Mouse (Mus musculus): Measurements from ENCODE around the gene Tmem213. TPM values are rescaled to one million over a fixed set of nuclear protein-coding genes. Genes with fewer than 3 reads are reported as not detected.
A peak's percentile ranks its signal among the peaks of the same experiment; 100 is the strongest.

The Tmem213 gene
- polyA plus RNA-seq, 1 experiment from 2014 or later: not detected

DNA sequence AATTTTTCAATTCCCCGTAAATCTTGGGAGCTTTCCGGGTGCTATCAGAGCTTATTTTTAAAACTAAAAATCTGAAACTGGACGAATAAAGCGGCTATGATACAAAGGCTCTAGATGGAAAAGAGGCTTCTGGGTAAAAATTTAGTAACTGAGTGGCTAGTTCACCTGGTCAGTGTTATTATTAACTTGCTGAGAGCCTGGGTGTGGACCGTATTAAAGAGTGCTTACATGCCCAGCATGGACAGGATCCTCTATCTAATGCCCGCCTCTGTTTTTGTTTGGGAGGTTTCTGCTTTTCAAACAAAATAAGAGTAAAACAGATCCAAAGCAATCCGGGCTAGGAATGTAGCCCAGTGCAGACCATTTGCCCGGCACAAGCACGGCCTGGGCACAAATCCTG lies 31.3 kb downstream of the Tmem213 start:
- Histone ChIP-seq H3K36me3 (peaks cover 67% of the 10 kb centered on the region), H3K9me3 (no peaks in the 10 kb centered on the region), H3K4me3 (no peak overlapping the region), H3K4me2 (no peak overlapping the region), H3K4me1 (replicated peaks) (no peaks in the 10 kb centered on the region), H3K27me3 (no peaks in the 10 kb centered on the region), H3K27ac (no peak overlapping the region), H3K9ac (no peak overlapping the region)
- WGBS: 95% methylated on average over 9 of the region's 9 CpGs
- no peak for ATAC-seq (ENCODE audit: low FRiP score)

DNA sequence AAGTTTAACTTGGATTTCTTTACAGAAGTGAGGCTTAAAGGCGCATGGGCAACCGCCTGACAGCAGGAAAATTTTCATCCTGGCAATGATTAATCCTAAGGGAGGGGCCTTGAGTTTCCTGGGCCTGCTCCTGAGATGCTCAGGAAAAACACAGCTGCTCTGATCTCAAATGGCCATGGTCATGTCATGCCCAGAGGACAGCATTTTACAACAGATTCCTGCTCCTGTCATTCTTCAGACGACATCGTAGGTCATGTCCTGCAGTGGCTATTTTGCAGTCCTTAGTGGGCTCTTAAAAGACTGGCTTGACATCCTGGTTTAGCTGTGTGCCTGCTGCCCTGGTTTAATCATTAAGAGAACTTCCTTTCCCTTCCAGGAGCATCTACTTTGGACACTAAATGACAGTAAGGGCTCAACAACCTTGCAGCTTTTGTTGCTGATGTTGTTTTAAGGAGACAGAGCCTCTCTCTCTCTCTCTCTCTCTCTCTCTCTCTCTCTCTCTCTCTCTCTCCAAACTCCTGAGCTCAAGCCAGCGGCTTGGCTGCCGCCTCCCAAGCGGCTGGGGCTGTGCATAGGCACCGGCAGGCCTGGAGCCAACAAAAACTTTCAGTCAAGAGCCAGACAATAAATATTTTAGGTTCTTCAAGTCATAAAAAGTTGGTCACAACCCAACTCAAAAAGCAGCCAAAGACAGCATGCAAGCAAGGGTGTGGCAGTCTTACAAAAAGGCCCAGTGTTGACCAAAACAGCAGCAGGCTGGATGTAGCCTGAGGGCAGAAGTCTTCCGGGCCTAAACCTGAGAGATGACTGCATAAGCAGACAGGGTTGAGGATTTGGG lies 35.3 kb downstream of the Tmem213 start:
- no peak overlapping the region for H3K9ac ChIP-seq
- H3K9me3 ChIP-seq: no peaks in the 10 kb centered on the region
- no peak for ATAC-seq (ENCODE audit: low FRiP score)
- 63% methylated on average over 9 of the region's 9 CpGs for WGBS
- no peaks in the 10 kb centered on the region for H3K27me3 ChIP-seq
- no peak overlapping the region for H3K4me3 ChIP-seq
- no peak overlapping the region for H3K27ac ChIP-seq
- H3K4me1 ChIP-seq (replicated peaks): no peaks in the 10 kb centered on the region
- peaks cover 69% of the 10 kb centered on the region for H3K36me3 ChIP-seq
- H3K4me2 ChIP-seq: no peak overlapping the region

DNA sequence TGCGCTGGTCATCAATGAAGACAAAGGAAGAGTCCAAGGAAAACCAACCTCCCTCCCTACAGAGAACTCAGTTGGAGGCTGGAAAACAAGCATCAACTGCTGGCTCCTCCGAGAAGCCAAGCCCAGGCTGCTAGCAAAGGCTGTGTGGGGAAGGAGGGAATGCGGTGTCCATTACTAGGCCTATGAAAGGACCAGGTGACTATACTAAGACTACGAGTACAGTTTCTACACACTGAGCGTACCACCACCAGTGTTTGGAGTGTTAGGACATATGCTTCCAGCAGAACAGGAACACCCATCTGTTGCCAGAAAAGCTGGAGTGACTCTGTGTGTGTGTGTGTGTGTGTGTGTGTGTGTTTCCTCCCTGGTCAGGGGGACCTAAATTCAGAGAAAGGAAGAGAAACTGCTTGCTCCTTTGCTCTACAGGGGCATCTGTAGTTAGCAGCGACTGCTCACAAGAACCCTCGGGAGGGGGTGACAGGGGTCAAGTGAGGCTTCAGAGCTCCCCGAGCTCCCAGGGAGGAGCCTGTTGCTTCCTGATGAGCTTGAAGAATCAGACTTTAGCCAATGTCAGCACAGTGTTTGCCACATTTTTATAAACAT lies 36.5 kb downstream of the Tmem213 start:
- Histone ChIP-seq H3K9ac (no peak overlapping the region), H3K27ac (0 out of 2 replicates have a peak overlapping the region, but pooled peaks have one; percentile 44), H3K4me1 (replicated peaks) (no peaks in the 10 kb centered on the region), H3K4me2 (no peak overlapping the region), H3K4me3 (no peak overlapping the region), H3K36me3 (peaks cover 76% of the 10 kb centered on the region), H3K9me3 (no peaks in the 10 kb centered on the region), H3K27me3 (no peaks in the 10 kb centered on the region)
- ATAC-seq (ENCODE audit: low FRiP score): no peak
- WGBS: 67% methylated on average over 8 of the region's 8 CpGs

DNA sequence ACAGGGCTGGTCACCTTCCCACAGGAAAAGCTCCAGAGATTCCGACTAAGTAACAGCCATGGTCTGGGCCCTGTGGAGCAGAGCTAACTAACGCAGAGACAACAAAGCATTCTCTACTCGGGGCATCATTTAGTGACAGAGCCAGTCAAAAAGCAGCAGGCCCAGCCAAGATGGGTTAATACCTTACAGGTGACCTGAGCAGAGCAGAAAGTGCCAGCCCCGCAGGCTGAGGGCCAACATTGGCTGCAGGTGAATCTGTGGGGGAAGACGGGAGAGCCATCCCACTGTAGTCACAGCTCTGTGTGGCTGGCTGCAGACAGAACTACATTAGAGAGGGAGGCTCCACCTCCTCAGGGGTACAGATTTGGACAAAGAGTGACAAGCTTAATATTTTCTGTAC lies 38.2 kb downstream of the Tmem213 start:
- Histone ChIP-seq H3K4me2 (no peak overlapping the region), H3K9ac (no peak overlapping the region), H3K27me3 (no peaks in the 10 kb centered on the region), H3K4me1 (replicated peaks) (no peaks in the 10 kb centered on the region), H3K9me3 (no peaks in the 10 kb centered on the region), H3K36me3 (peaks cover 65% of the 10 kb centered on the region), H3K4me3 (no peak overlapping the region), H3K27ac (no peak overlapping the region)
- ATAC-seq (ENCODE audit: low FRiP score): no peak
- 89% methylated on average over 5 of the region's 5 CpGs for WGBS

DNA sequence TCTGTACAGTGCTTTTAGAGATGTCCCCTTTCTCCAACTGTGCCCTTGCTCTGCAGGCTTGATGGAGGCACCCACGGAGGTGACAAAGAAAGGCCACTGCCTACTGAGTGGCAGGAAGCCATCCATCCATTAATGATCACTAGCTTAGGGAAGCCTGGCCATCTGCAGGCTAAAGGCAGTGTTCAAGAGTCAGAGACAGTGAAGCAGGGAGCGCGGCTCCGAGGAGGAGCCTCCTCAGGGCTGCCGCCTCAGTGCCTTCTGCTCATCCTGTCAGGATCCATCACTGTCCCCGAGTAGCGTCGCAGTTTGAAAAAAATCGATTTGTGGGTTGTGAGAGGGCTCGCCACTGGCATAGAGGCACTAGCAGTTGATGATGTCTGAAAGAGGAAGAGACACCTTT lies 39.6 kb downstream of the Tmem213 start:
- Histone ChIP-seq H3K9ac (no peak overlapping the region), H3K4me1 (replicated peaks) (no peaks in the 10 kb centered on the region), H3K9me3 (no peaks in the 10 kb centered on the region), H3K27ac (peak overlapping the region; percentile 42; the same call in 1 of the 2 replicates), H3K4me3 (no peak overlapping the region), H3K36me3 (peaks cover 65% of the 10 kb centered on the region), H3K4me2 (no peak overlapping the region), H3K27me3 (no peaks in the 10 kb centered on the region)
- WGBS: 85% methylated on average over 10 of the region's 10 CpGs
- no peak for ATAC-seq (ENCODE audit: low FRiP score)

DNA sequence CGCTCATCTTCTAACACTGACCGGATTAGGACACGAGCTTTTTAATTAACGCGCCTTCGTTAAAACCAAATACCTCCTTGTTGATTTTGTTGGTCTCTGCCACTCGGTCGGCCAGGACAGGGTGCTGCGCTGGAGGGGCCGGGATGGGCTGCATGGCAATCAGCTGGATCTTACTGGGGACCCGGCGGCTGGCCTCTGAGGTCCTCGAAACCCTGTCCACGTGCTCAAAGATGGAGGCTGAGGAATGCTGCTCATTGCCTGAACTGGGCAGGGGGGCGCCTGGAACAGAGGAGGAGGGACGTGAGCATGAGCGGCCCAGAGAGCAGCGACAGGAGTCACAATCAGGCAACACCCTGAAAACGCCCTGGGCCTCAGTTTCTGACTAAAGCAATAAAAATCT lies 40.4 kb downstream of the Tmem213 start:
- no peak for ATAC-seq (ENCODE audit: low FRiP score)
- no peak overlapping the region for H3K9ac ChIP-seq
- H3K27ac ChIP-seq: no peak overlapping the region
- no peak overlapping the region for H3K4me3 ChIP-seq
- no peaks in the 10 kb centered on the region for H3K27me3 ChIP-seq
- peaks cover 64% of the 10 kb centered on the region for H3K36me3 ChIP-seq
- H3K4me2 ChIP-seq: no peak overlapping the region
- 90% methylated on average over 19 of the region's 19 CpGs for WGBS
- no peaks in the 10 kb centered on the region for H3K4me1 ChIP-seq (replicated peaks)
- no peaks in the 10 kb centered on the region for H3K9me3 ChIP-seq

DNA sequence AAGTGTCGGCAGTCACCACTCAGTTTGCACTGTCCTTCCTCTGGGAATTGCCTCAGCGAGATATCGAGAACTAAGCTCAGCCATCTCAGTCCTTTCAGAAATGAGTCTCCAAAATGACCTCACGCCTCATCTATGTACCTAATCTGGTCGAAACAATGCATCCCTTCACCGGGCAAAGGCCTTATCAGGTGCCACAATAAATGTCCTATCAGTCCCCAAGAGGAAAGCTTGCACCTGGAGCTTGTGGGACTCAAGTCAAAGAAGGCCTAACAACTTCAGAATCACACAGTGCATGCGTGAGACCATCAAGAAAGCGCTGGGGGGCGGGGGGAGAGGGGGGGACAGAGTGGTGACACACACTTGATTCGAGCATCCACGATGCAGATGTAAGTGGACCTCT lies 43.2 kb downstream of the Tmem213 start:
- H3K9ac ChIP-seq: no peak overlapping the region
- no peak overlapping the region for H3K4me2 ChIP-seq
- no peaks in the 10 kb centered on the region for H3K9me3 ChIP-seq
- no peak for ATAC-seq (ENCODE audit: low FRiP score)
- H3K27me3 ChIP-seq: no peaks in the 10 kb centered on the region
- H3K36me3 ChIP-seq: peaks cover 69% of the 10 kb centered on the region
- H3K4me1 ChIP-seq (replicated peaks): no peaks in the 10 kb centered on the region
- H3K27ac ChIP-seq: no peak overlapping the region
- 87% methylated on average over 11 of the region's 11 CpGs for WGBS
- H3K4me3 ChIP-seq: no peak overlapping the region

DNA sequence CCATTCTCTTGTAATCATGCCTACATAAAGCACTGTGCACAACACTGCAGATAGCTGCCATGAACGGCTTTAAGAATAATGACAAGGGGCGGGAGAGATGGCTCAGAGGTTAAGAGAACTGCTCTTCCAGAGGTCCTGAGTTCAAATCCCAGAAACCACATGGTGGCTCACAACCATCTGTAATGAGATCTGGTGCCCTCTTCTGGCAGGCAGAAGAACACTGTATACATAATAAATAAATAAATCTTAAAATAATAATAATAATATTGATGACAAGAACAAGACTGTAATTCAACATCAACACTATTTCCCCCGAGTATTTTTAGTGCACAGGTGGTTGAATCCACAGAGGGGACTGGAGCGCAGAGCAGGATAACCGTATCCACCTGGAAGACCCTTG lies 47.1 kb downstream of the Tmem213 start:
- ATAC-seq (ENCODE audit: low FRiP score): no peak
- peaks cover 48% of the 10 kb centered on the region for H3K36me3 ChIP-seq
- no peak overlapping the region for H3K4me2 ChIP-seq
- no peak overlapping the region for H3K9ac ChIP-seq
- no peak overlapping the region for H3K4me3 ChIP-seq
- H3K27ac ChIP-seq: no peak overlapping the region
- H3K9me3 ChIP-seq: no peaks in the 10 kb centered on the region
- peaks cover 20% of the 10 kb centered on the region for H3K4me1 ChIP-seq (replicated peaks)
- no peaks in the 10 kb centered on the region for H3K27me3 ChIP-seq
- 91% methylated on average over 5 of the region's 5 CpGs for WGBS

DNA sequence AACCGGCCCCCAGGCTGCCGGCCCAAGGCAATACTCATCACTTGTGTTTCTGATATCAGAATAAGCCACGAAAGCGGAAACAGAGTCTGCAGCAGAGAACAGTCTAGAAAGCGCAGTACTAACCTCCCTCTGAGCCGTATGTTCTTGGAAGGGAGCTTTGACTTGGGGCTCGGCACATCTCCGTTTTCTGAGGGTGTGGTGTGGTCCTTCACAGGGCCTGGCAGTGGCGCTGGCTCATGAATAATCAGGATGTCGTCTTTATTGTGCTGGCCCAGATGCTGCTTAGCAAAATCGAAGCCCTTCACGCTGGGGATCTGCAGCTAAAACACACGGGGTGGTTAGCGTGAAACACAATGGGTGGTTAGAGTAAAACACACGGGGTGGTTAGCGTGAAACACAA lies 48.9 kb downstream of the Tmem213 start:
- Histone ChIP-seq H3K27me3 (no peaks in the 10 kb centered on the region), H3K27ac (peak overlapping the region; percentile 67), H3K9ac (0 out of 2 replicates have a peak overlapping the region, but pooled peaks have one; percentile 46), H3K4me1 (replicated peaks) (peaks cover 30% of the 10 kb centered on the region), H3K4me2 (no peak overlapping the region), H3K9me3 (no peaks in the 10 kb centered on the region), H3K36me3 (peaks cover 41% of the 10 kb centered on the region), H3K4me3 (no peak overlapping the region)
- no peak for ATAC-seq (ENCODE audit: low FRiP score)
- WGBS: 37% methylated on average over 16 of the region's 16 CpGs

DNA sequence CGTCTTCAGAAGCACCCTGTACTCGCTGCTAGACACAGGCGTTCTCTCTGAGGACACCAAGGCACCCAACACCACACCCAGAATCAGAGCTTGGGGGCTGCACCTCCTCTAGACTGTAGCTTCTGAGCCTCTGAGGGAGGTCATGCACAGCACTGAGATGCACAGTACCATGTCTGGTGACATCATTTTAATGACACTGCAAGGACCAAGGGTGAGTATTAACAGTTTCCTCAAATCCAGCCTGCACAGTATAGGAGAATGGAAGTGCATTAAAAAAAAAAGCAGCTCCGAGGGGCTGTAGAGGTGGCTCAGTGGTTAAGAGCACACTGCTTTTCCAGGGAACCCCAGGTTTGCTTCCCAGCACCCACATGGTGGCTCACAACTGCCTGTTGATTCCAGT lies 50.5 kb downstream of the Tmem213 start:
- Histone ChIP-seq H3K4me3 (no peak overlapping the region), H3K4me2 (no peak overlapping the region), H3K9me3 (no peaks in the 10 kb centered on the region), H3K4me1 (replicated peaks) (peaks cover 39% of the 10 kb centered on the region), H3K27me3 (no peaks in the 10 kb centered on the region), H3K9ac (no peak overlapping the region), H3K27ac (no peak overlapping the region), H3K36me3 (peaks cover 45% of the 10 kb centered on the region)
- 0 out of 2 replicates have a peak, but pooled peaks have one; percentile 8 for ATAC-seq (ENCODE audit: low FRiP score)
- 75% methylated on average over 4 of the region's 4 CpGs for WGBS

DNA sequence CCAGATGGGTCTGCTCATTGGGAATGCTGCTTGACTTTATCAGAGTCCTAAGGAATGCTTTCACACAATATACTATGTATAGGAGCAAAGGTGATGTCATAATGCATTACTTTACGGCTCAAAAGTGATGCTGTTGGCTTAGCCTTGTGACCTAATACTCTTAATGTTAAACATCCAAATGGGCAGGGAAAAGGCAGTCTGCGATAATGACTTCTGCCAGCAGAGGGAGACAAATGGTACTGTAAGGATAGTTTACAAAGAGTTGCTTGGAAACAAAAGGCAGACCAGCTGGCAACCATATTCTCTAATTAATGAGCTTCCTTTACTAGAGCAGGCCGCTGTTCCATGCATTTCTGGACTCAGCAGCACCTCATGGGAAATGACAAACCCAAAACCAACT lies 51.0 kb downstream of the Tmem213 start:
- Histone ChIP-seq H3K27me3 (no peaks in the 10 kb centered on the region), H3K4me1 (replicated peaks) (peaks cover 39% of the 10 kb centered on the region), H3K27ac (peak overlapping the region; percentile 85), H3K36me3 (peaks cover 45% of the 10 kb centered on the region), H3K4me2 (no peak overlapping the region), H3K9ac (no peak overlapping the region), H3K9me3 (no peaks in the 10 kb centered on the region), H3K4me3 (no peak overlapping the region)
- WGBS: 15% methylated on average over 3 of the region's 3 CpGs
- peak; percentile 68; the same call in 1 of the 2 replicates for ATAC-seq (ENCODE audit: low FRiP score)

DNA sequence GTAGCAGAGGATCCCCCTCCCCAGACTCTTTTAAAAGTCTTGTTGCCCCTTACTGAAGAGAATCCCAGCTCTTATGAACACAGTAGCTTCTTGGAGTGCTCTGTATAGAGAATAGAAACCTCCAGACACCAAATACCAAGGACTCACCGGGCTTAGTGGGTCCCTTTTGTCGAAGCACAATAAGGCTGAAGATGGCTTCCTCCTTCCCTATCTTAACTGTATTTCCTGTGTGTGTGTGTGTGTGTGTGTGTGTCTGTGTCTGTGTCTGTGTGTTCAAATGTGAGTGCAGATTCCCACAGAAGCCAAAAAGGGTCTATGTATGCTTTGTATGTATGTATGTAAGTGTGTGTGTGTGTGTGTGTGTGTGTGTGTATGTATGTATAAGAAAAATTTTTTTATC lies 51.5 kb downstream of the Tmem213 start:
- Histone ChIP-seq H3K27ac (peak overlapping the region; percentile 85), H3K4me1 (replicated peaks) (peaks cover 39% of the 10 kb centered on the region), H3K9ac (no peak overlapping the region), H3K4me3 (no peak overlapping the region), H3K36me3 (peaks cover 45% of the 10 kb centered on the region), H3K4me2 (no peak overlapping the region), H3K9me3 (no peaks in the 10 kb centered on the region), H3K27me3 (no peaks in the 10 kb centered on the region)
- 0 out of 2 replicates have a peak, but pooled peaks have one; percentile 14 for ATAC-seq (ENCODE audit: low FRiP score)
- WGBS: 63% methylated on average over 2 of the region's 2 CpGs
